Mouse (Mus musculus): Measurements from ENCODE around the gene Hip1. TPM values are rescaled to one million over a fixed set of nuclear protein-coding genes. Genes with fewer than 3 reads are reported as not detected.

Hip1 gene
- total RNA-seq, 4 experiments from 2014 or later, result 14.7 to 17.2 (median 16.0) TPM

DNA sequence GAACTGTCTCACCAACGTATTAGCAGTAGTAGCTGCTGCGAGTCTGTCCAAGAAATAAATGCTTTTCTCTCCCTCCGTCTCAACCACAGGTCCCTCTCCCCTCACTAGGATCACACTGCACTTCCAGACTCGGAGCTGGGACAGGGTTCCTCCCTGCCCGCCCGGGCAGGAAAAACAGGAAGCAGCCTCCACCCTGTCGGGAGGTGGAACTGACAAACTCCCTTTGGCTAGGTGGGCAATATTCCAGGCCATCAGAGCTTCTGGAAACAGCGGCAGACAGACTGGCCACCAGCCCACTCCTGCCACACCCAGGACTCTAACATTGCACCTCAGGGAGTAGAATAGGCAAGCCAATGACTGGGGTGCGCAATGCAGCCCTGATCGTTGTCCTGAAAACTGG is 11.5 kb downstream of the Hip1 start:
- peak; percentile 41 to 63 for DNase-seq (ENCODE audit: low spot score in 2 of 2)

DNA sequence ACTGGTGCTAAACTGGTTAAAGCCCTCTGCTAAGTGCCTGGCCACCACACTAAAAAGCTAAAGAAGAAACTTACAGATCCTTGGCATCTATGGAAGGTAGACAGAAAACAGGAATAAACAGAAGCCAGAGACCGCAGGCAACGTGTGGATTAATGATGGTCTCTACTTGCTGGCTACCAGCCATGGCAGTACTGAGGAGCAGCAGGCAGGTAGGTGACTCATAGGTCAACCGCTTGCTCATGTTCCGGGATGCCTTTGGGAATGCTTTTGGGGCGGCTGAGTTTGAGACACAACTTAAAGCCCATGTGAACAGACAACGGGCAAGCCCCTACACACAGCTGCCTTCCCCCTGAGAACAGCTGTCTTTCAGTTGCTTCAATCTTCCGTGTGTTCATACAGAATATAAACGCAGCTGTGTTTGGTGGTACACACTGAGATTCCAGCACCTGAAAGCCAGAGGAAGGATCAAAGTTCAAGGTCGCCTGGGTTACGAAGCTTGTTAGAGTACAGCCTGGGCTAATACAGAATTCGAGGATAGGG is 13.5 kb downstream of the Hip1 start:
- no peak for DNase-seq (ENCODE audit: low spot score in 2 of 2)

DNA sequence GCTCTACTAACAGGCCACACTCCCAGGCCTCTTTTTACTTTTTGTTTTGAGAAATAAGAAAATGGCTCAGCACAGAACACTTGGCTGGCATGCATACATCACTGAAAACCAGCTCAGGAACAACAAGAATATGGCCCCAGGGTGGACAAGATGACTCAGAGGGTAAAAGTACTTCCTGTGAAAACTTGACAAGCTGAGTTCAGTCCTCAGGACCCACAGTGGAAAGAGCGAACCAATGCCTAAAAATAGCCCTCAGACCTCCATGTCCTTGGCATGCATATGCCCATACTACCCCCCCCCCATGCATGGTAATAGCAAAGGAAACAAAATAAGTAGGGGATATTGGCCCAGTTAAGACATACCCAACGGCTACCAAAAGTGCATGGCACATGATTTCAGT is 15.0 kb downstream of the Hip1 start:
- DNase-seq (ENCODE audit: low spot score in 2 of 2), result no peak

DNA sequence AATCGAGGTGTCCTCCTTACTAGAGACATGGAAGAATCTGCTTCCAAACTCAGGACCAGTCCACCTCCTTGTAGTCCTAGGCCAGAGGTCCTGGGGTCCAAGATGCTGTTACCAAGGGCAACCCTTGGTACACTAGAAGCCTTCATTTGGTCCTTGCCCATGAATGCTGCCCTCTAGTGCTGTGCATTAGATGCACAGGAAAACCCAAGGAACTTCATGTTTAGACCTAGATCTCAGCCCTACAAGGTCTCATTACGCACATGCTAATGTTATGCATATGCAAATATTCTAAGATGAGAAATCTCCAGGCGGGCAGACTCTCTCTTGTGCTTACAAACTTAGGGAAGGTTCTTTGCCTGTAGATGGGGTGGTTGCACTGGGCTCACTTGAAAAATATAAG is 15.6 kb downstream of the Hip1 start:
- no peak for DNase-seq (ENCODE audit: low spot score in 2 of 2)

DNA sequence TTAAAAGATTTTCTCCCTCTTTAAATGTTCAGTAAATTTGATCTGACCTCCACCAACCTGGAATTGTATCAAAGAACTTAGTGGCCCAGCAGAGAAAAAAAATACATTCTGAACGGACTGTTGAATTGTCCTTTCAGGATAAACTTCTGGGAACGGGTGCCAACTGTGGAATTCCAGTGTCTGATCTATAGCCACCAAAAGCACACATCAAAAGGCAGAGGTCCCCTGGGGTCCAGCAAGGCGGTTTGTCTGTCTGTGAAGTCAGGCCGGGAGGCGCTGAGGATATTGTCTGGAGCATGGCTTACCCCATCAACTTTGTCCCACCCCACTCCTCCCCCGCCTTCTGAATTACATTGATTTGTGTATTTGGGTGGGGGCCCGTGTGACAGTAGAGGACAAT is 16.9 kb downstream of the Hip1 start:
- DNase-seq (ENCODE audit: low spot score in 2 of 2), result no peak

DNA sequence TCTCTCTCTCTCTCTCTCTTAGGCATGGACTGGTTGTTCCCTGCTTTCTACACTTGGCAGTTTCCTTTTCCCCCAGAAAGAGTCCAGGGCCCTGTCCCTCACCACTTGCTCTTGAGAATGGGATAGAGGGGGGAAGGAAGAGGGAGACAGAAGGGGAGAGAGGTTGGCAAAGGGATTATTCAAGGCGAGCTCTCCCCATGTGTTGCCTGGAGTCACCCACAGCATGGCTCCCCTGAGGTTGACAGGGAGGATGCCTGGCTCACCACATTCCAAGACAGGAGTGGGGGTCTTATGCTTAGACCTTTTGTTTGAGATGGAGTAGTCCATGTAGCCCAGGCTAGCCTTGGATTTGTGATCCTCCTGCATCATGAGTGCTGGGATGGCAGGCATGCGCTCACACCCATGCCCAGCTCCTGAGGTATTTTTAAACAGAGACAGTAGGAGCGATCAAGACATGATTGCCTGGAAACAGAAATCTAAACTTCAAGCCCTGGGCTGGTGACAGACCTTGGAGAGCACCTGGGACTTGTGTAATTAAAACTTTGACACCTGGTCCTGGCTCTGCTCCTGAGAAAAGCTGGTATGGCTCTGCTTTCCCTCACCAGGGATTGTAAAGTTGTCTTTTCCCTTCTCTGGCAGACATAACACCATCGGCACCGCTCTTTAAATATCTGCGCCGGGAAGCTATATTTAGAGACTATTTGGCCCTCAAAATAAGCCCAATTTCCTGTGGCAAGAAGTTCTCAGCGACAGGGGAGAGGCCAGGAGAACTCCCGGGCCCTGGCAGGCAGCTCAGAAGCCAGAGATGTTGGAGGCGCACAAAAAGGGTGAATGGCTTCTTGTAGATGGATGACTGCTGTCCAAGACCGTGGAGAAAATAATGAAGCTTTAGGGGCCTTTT is 20.0 kb downstream of the Hip1 start:
- DNase-seq (ENCODE audit: low spot score in 2 of 2), result peak; percentile 25 to 44

DNA sequence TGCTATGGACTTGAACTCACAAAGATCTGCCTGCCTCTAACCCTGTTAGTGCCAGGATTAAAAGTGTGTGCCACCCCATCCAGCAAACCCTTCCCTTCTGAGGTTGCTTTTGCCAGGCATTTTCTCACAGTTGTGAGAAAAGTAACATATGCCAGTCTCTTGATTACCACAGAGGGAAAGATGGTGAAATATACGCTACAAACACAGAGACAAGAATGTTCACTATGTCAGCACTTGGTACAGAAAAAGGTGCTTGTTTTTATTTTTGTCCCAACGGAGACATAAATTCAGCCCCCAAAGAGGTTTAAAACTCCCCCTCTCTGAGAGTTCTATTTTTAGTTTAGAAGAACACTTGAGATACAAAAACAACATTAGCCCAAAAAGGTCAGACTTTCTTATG is 20.8 kb downstream of the Hip1 start:
- DNase-seq (ENCODE audit: low spot score in 2 of 2), result no peak

DNA sequence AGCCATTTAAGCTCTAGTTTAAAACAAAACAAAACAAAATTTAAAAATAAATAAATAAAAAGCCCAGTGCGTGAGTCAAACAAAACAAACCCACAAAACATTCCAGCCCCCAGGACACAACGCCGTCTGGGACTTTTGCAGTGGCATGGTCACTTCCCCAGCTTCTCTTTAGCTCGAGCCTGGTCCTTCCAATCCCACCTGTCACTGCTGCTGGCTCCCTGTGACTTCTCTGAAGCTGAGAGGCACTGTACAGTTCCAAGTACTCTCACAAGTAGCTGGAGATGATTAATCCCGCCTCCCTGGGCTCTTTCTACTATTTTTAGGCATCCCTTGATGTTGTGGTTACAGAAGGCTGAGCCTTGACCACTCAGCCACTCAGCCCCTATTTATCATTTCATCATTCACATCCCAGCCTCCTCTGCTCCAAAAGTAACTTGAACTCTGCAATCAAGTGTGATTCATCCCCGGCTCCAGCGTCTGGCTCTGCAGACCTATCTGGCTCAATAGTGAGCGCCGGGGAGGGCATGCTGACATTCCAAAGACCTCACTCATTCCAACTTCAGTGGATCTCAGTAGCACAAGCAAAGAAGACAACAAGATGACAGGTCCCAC is 22.7 kb downstream of the Hip1 start:
- peak in 1 of 2 experiments; percentile 47 for DNase-seq (ENCODE audit: low spot score in 2 of 2)

DNA sequence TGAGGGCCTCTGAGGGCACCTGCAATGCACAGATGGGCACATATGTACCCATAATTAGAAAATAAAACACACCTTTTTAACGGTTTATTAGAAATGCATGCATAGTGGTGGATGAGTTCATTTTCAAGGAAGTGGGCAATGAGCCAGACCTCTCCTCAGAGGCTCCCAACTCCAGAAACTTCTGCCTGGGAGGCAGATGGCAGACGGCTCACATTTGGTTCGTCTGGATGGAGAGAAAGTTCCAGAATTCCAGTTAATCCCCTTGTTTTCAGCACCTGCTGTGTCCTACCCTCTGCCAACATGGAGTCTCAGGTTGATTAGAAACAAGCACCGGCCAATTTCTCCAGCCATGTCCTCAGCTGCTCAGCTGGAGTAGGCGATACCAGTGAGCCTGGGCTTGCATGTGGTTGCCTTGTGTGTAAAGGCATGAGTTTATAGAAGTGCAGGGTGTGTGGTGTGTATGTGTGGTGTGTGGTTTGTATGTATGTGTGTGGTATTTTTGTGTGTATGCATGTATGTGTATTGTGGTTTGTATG is 27.5 kb downstream of the Hip1 start:
- DNase-seq (ENCODE audit: low spot score in 2 of 2), result no peak

DNA sequence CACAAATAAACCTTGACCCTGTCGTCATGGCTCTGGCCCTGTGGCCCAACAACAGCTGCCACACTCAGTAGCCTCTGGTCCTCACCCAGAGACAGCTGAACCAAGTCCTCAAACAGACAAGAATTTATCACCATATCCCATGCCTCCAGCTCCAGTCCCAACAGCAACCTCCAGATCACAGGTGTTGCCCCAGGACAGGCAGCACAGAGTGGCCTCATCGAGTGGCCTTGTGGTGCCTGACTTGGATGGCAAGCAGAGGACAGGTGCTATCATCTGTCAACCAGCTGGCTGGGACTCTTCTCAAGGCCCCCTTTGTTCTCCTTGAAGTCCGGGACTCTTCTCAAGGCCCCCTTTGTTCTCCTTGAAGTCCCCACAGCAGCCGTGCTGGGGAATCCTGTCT is 31.8 kb downstream of the Hip1 start:
- DNase-seq (ENCODE audit: low spot score in 2 of 2), result no peak

DNA sequence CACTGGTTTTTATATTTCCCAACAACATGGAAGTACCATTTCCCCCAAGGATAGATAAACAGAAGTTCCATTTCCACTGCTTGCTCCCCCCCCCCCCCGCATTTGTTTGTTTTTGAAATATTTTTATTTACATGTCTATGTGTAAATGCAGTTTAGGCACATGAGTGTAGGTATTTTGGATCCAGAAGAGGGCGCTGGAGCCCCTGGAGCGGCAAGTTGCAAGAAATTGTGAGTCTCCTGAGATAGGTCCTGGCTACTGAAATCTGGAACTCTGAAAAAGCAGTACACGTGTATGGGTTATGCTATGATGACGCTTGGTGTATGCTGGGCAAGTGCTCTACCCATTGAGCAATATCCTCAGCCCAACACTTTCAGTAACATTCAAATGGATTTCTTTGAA is 33.8 kb downstream of the Hip1 start:
- DNase-seq (ENCODE audit: low spot score in 2 of 2), result no peak

DNA sequence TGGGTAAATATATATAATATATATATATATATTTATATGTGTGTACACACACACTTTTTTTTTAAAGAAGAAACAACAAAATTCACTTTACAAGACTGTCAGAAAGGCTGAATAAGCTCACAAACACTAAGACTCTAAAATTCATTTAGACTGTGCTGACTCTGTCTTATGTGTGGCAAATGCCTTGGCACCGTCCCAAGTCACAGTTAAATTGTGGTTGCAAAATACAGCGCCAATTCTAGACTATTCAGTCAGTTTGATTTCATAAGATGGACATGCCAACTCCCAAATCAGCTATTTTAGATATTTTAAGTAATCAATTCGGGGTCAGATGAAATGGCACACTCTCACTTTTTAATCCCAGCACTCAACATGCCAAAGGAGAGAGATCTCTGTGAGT is 36.6 kb downstream of the Hip1 start:
- no peak for DNase-seq (ENCODE audit: low spot score in 2 of 2)

DNA sequence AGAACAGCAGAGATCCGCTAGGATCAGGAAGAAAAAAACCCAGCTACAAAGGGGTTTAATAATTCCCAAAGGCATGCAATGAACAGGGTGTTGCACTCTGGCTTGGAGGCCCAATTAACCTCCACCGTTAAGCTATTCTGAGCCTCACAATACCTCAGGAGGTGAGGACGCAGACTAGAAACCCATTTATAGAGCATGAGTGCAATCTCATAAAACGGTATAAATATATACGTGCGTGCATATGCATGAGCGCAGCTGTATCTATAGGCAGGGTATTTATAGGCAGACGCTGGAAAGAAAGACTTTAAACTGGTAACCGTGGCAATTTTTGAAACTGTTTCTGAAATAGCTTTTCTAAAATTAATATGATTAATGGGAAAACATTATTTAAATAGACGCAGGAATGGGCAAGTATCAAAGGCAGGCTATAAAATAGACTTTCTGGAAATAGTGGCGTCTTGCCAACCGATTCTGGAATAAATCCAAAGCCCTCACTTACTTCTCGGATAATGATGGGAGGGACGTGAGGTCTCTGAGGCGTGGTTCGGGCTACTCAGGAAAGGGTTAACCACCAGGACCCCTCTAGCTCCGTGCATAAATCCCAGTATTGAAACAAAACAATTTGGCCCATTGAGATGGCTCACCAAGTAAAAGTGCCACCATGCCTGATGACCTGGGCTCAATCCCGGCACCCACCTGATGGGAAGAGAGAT is 37.2 kb downstream of the Hip1 start:
- DNase-seq (ENCODE audit: low spot score in 2 of 2), result no peak

DNA sequence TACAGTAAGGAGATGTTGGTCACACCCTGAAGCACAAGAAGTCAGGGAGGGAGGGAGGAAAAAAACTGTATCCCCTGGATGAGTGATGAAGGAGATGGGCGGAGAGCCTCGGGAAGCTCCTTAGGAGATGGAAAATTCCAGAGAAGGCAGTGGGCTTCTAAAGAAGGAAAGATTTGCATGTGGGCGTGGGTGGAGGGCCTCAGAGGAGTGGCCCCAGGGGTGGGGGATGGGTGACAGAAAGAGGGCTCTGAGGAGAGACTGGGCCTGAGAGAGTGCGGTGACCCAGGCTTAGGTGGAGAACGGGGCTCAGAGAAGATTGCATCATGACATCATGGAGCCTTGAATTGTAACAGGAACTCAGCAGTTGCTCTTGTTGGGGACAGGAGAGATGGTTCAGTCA is 39.5 kb downstream of the Hip1 start:
- no peak for DNase-seq (ENCODE audit: low spot score in 2 of 2)

DNA sequence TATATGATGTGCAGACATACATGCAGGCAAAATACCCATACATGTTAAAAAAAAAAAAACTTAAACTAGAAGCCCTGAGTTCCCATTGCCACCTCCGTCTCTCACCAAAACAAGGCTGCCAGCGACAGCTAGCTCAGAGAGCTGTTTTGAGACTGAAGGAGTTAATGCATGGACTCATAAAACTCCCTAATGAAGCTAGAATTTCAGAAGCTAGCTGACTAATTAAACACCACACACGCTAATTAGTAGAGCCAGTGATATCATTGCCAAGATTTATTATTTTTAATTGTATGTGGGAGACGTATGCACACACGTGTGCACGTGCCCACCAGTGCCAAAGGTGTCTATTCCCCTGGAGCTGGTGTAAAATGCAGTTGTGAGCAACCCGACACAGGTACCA is 42.0 kb downstream of the Hip1 start:
- no peak for DNase-seq (ENCODE audit: low spot score in 2 of 2)

DNA sequence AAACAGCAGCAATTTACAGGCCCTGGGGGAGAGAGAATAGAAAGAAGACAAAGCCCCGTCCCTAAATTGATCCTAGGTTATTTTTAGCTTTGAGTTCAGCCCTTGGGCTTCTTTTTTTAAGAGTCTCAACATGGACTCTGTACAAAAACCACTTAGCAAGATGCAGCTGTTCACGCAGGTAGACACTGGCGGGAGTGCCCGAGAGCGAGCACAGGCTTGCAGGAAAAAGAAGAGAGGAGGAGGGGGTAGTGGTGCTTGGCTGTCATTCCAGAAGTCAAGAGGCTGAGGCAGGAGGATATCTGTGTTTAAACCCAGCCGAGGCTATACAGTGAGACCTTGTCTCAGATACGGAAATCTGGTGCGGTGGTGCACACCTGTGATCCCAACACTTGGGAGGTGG is 42.9 kb downstream of the Hip1 start:
- DNase-seq (ENCODE audit: low spot score in 2 of 2), result no peak

DNA sequence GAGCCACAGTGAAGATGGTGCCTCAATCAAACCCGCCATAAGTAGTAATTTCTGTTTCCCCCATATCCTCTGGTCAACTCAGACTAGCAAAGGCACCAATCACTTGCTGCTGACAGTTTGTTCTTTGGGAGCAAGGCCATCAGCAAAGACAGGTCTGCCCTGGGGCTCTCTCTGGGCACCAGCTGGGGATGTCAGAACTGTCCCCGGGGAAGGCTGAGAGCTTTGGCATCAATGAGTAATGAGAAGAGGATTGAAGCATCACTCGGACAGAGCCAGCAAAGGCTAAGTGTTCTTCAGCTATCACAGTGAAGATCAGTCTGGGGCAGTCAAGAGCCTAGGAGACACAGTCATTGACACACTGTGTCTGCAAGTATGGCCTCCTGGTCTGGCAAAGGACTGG is 46.0 kb downstream of the Hip1 start:
- DNase-seq (ENCODE audit: low spot score in 2 of 2), result no peak

DNA sequence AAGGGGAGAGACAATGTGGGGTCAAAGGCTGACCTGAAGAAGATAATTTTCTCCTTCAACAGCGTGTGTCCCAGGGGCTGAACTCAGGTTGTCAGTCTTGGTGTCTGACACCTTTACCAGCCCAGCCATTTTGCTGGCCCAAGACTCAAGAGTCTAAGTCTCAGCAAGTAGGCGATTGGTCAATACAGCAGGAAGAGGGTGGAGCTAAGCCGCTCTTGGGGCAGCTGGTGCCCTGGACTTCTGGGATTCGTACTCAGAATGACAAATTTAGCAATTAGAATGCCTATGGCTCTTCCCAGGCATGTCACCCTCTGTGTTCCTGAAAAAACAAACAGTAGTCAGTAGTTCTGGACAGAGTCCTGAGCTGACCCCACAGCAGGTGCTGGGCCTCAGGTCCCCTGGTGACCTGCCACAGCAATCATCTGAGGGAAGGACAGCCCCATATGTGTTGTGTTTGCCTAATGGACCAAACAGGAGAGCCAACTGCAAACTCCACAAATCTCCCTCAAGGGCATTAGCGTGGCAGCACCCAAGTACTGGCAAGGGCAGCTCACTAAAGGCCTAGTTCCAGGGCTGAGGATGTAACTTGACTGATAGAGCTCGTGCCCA is 47.5 kb downstream of the Hip1 start:
- no peak for DNase-seq (ENCODE audit: low spot score in 2 of 2)

DNA sequence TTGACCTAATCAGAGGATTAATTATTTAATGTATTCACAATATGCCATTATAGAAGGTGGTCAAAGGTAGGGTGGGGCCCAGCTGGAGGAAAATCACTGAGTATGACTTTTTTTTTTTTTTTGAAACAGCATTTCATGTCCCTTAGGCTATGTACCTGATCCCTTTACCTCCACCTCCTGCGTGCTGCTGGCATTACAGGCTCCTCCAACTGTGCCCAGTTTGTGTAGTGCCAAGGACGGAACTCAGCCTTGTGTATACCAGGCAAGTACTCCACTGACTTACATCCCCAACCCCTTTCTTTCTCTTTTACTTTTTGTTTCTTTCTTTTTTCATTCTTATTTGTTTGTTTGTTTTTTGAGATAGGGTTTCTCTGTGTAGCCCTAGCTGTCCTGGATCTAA is 48.4 kb downstream of the Hip1 start:
- no peak for DNase-seq (ENCODE audit: low spot score in 2 of 2)

DNA sequence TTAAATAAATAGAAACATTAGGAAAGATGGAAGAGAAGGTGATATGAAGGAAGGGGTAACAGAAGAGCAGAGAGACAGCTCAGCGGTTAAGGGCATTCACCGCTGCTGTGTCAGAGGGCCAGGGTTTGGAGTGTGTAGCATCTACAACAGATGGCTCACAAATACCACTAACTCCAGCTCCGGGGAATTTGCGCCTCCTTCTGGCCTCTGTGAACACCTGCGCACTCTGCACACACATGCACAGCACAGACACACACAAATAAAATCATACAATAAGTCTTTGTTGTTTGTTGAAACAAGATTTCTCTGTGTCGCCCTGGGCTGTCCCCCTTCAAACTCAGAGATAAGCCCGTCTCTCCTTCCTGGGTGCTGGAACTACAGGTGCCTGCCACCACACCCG is 49.4 kb downstream of the Hip1 start:
- DNase-seq (ENCODE audit: low spot score in 2 of 2), result no peak

DNA sequence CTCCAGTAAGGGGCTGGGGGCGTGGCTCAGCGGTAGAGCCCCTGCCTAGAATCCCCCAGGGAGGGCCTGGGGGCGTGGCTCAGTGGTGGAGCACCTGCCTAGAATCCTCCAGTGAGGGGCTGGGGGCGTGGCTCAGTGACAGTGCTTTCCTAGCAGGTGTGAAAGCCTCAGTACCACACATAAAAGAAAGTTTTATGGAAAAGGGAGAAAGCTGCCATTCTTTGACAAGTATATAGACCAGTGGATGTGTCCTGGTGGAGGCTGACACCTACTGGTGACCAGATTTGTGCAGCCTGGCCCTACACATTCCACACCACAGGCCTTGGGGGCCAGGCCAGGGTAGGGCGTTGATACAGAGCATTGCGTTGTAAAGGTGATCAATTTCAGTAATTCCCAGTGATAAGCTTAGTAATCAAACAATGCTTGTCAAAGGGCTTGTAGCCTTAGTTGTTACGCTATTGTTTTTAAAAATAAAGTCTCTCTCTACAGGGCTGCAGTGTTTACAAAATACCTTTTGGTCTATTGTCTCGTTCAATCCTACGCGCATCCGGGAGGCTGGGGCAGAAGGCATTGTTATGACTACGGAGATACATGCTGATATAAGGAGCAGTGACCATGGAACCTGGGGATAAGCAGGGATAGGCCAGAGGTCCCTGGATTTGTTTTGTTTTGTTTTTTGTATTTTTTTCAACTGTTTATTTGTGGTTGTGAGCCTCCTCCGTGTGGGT is 50.6 kb downstream of the Hip1 start:
- DNase-seq (ENCODE audit: low spot score in 2 of 2), result no peak
